Mouse (Mus musculus) macrophage (primary cell): ENCODE data around the gene Sarm1. TPM values are rescaled to one million over a fixed set of nuclear protein-coding genes. Genes with fewer than 3 reads are reported as not detected.

Source experiments
- H3K27ac ChIP-seq: fragments of 350-480 bp; formaldehyde crosslinking; 2 replicates; pipeline ENCODE4 v1.9.0; 2021
- H3K36me3 ChIP-seq: fragments of 350-480 bp; formaldehyde crosslinking; 2 replicates; pipeline ENCODE4 v1.9.0; 2021; ENCODE audit errors: inconsistent target
- H3K4me3 ChIP-seq: fragments of 350-480 bp; formaldehyde crosslinking; 2 replicates; pipeline ENCODE4 v1.9.0; 2021; ENCODE audit errors: inconsistent target
- H3K79me2 ChIP-seq: fragments of 350-480 bp; formaldehyde crosslinking; 2 replicates; pipeline ENCODE4 v1.9.0; 2021; ENCODE audit errors: inconsistent target
- WGBS: methylation state at CpG from one replicate; pipeline ENCODE4 v1.1.7; 2026; ENCODE audit warnings: inconsistent platforms; ENCODE audit not compliant: missing documents; 5-methylcytosine and 5-hydroxymethylcytosine counted together
- polyA plus RNA-seq: library from polyadenylated mRNA; stranded (reverse); fragments of 250-400 nt; gene quantifications from 3 replicates; pipeline ENCODE4 v1.2.4, GENCODE M21; 2018; ENCODE audit warnings: inconsistent platforms

Gene Sarm1
- polyA plus RNA-seq, 1 experiment from 2014 or later, result 0.16 TPM

DNA sequence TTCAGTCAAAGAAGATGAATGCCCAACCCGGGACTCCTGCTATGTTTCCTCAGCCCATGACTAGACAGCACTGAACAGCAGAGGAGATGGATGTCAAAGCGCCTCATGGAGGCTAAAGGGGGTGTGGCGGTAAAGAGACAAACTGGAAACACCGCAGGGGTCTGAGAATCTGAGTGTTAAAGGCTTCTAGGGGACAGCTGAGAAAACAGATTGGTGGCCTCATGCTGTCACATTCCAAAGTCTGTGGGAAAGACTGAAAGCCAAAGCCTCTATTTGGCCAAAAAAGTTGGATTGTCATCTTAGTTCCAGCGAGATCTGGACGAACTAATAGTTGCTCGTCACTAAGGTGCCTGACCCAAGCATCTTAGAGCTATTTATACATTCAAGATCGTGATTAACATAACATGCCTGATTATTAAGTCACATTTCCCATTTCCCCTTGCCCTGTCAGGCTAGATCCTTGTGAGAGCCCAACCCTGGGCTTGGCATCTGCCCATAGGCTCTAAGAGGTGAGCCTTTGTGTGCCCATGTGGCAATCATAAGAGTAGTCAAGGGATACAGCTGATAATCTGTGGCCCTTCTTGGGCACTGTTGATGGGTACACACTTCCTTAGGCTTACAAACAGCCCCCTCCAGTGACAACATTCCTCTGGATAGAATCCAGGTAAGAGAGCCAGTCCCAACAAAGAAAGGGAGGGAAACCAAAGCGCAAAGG is 25.8 kb upstream of the Sarm1 start:
- H3K4me3 ChIP-seq, result no peak overlapping the region
- peaks cover 88% of the 10 kb centered on the region for H3K36me3 ChIP-seq
- H3K79me2 ChIP-seq, result no peaks in the 10 kb centered on the region
- H3K27ac ChIP-seq, result no peak overlapping the region
- WGBS, result 95% methylated on average over 9 of the region's 9 CpGs

DNA sequence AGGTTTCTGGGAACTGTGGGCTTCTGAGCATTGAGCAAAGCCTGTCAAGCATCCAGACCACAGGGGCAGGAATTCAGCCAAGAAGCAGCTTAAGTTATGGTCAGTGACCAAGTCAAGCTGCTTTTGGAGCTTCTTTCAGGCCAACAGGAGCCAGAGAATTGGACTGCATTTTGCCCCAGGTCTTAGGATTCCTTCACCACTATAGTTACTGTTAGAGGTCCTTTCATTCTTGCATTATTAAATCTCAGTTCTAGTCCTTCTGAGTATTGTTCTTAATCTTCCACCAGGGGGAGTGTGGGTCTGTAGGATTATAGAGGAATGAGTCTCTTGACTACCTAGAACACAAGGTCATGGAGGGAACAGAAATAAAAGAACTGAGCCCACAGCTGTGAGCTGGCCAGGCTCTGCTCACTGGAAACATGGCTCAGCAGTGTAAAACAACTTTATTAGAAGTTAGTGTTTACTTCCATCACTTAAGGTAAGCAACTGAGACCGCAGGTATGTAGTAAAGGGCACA is 25.0 kb upstream of the Sarm1 start:
- H3K27ac ChIP-seq, result no peak overlapping the region
- 90% methylated on average over 1 of the region's 1 CpGs for WGBS
- H3K79me2 ChIP-seq, result no peaks in the 10 kb centered on the region
- peaks cover 89% of the 10 kb centered on the region for H3K36me3 ChIP-seq
- no peak overlapping the region for H3K4me3 ChIP-seq

DNA sequence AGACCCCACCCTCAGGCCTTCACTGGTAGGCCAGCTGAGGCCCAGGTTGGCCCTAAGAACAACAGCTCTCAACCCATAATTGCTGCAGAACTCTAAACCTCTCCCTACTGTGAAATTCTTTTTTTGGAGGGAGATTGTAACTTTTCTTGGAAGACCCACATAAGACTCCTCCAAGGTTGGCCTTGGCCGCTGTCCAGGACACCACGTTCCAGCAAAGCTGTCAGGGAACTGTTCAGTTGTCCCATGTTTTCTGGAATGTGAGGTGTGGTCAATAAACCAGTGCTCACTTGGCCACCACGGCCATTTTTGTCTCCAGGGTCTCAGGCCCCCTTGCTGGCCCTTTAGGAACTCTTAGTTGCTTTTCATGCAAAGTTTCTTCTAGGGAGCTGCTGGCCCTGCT is 24.3 kb upstream of the Sarm1 start:
- WGBS, result 89% methylated on average over 3 of the region's 3 CpGs
- Histone ChIP-seq H3K36me3 (peaks cover 84% of the 10 kb centered on the region), H3K79me2 (no peaks in the 10 kb centered on the region), H3K4me3 (no peak overlapping the region), H3K27ac (no peak overlapping the region)

DNA sequence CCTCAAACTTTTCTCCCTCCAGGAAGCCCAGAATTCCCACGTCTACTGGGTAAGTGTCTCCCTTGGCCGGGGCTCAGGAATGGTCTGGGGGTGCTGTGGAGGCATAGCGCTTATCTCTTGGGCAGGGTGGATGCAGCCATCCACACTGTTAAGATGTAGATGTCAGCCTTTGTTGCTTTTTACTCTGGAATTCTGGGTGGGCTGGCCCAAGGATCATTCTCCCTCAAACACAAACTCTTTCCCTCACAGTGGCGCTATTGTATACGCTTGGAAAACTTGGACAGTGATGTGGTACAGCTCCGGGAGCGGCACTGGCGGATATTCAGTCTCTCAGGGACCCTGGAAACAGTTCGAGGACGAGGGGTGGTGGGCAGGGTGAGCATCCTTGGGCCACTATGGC is 21.4 kb upstream of the Sarm1 start:
- whole genome bisulfite sequencing, result 92% methylated on average over 10 of the region's 10 CpGs

DNA sequence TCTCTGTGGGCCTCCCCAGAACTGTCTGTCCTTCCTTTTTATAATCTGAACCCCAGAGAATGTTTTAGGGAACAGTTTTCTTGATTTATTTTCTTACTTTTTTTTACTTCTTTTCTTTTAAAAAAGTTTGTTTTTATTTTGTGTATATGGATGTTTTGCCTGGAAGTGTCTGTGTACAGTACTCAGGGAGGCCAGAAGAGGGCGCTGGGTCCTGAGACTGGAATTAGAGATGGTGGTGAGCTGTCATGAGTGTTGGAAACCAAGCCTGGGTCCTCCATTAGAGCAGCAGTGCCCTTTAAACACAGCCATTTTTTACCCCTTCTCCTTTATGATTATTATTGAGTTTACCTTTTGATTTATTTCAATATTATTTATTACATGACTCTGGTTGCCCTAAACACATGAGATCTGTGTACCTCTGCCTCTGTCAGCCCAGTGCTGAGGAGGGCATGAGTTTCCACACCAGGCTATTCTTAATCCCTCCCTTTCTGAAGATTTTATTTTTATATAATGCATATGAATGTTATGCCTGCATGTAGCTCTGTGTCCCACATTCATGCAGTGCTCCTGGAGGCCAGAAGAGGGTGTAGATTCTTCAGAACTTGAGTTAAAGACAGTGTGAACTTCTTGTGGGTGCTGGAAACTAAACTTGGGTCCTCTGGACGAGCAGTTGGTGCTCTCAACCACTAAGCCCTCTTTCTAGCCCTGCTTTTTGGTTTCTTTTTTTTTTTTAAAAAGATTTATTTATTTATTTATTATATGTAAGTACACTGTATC is 18.2 kb upstream of the Sarm1 start:
- H3K79me2 ChIP-seq, result peaks cover 19% of the 10 kb centered on the region
- H3K27ac ChIP-seq, result no peak overlapping the region
- 83% methylated on average over 2 of the region's 2 CpGs for WGBS
- H3K36me3 ChIP-seq, result peaks cover 43% of the 10 kb centered on the region
- no peak overlapping the region for H3K4me3 ChIP-seq

More for the DNA sequence above, 21.4 kb upstream of the Sarm1 start:
- no peak overlapping the region for H3K27ac ChIP-seq
- no peak overlapping the region for H3K4me3 ChIP-seq
- H3K36me3 ChIP-seq, result peaks cover 73% of the 10 kb centered on the region
- H3K79me2 ChIP-seq, result no peaks in the 10 kb centered on the region

DNA sequence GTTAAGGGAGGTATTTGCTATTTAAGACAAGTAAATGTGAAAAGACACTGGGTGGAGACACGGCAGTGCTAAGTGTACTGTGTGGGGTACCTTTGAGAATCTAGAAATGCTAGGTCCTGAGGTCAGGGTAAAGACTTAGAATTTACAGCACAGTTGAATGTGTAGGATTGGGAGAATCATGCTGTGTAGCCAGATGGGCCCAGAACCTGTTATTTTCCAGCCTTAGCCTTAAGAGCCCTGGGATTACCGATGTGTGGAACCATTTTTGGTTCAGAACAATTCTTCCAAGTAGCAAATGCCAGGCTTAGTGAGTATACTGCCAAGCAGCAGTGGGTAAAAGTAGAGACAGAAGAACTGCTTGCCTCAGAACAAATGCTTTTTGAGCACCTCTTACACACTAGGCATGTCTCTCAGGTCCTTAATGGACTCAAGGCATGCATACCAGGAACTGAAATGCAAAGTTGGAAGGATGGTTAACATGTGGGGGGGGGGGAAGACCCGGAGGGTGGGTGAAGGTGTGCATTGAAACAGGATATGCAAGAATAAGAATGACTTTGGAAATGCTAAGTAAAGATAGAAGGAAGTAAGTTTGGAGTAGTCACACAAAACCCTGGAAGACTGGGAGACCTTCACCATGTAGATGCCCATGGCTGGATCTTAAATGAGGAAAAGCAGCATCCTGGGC is 15.7 kb upstream of the Sarm1 start:
- peak overlapping the region; percentile 85 for H3K4me3 ChIP-seq
- H3K36me3 ChIP-seq, result peaks cover 39% of the 10 kb centered on the region
- H3K79me2 ChIP-seq, result peaks cover 21% of the 10 kb centered on the region
- H3K27ac ChIP-seq, result no peak overlapping the region; the same call in 1 of the 2 replicates
- WGBS, result 75% methylated on average over 3 of the region's 3 CpGs

DNA sequence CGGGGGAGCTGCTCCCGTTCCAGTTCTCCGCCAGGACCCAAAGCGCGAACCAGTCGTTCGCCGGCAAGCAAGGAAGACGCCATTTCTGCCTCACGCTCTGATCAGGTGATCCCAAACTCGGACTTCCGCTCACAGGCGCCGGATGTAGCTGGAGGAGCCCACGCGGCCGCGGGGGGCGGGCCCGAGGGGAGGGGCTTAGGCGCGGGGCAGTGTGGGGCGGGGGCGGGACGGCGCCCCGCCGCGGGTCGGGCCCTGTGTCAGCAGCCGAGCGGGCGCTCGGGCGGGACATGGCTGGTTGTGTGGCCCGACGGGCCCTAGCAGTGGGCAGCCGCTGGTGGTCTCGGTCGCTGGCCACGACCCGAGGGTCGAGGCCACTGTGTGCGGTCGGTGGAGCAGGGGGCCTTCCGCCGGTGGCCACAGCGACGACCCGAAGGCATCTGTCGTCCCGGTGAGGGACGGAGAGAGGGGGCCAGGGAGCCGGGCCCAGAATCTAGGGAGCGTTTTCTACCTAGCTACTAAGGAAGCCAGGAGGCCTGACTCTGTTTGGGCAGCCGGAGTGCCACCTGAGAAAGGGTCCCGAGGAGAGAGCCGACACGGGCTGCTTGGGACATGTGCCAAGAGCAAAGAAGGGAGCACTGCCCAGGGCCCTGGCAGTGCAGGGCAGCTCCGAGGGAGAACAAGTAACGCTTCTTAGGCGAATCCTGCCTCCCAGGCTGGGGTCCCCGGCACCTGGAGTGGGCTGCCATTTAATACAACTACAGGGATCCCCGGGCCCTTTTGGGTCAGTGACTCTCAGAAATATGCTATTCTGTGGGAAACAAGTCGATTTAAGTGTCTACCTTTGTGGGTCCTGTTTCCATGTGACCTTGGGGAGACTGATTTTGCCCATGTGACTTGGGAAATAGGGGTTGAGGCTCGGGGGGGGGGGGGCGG is 14.7 kb upstream of the Sarm1 start, which contains the start of the genes Tmem199 and Poldip2:
Gene Tmem199, minus strand, starts transcription at position 148 of the 933 bp plus-strand sequence.
Gene Poldip2, plus strand, starts transcription at position 169 of the 933 bp plus-strand sequence.
- H3K36me3 ChIP-seq, result peaks cover 40% of the 10 kb centered on the region
- H3K27ac ChIP-seq, result peak within 1 kb of the TSS; percentile 83
- peaks cover 21% of the 10 kb centered on the region for H3K79me2 ChIP-seq
- peak within 1 kb of the TSS; percentile 94 for H3K4me3 ChIP-seq
- 1% methylated on average over 57 of the region's 67 CpGs for WGBS

DNA sequence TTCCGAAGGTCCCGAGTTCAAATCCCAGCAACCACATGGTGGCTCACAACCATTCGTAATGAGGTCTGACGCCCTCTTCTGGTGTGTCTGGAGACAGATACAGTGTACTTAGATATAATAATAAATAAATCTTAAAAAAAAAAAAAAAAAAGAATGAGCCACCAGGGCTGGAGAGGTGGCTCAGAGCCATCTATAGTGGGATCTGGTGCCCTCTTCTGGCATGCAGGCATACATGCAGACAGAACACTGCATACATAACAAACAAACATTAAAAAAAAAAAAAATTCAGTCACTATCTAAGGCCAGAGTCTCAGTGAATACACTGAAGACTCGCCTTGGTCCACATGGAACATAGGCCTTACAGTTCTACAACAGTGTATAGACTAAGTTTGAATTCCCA is 11.6 kb upstream of the Sarm1 start:
- peaks cover 21% of the 10 kb centered on the region for H3K79me2 ChIP-seq
- WGBS, result 93% methylated on average over 5 of the region's 5 CpGs
- H3K36me3 ChIP-seq, result peaks cover 37% of the 10 kb centered on the region
- no peak overlapping the region for H3K27ac ChIP-seq
- no peak overlapping the region for H3K4me3 ChIP-seq

DNA sequence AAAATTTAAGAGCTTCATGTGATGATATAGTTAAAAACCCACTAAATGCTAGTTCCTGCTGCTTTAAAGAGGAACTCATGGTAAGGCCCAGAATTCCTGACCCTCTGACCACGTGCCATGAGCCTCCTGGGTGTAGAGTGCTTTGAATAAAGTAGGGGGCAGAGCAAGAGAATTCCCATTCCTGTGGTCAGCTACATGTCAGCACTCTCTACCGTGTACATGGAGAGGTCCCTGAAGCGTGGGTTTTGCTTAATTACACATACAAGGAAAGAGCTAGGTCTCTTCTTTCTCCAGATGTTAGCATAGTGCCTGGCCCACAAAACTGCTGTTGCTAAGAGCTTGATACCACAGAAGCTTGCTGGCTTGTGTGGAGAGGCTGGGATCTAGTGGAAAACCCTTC is 7.9 kb upstream of the Sarm1 start:
- 81% methylated on average over 3 of the region's 3 CpGs for WGBS
- Histone ChIP-seq H3K27ac (no peak overlapping the region), H3K79me2 (no peaks in the 10 kb centered on the region), H3K4me3 (no peak overlapping the region), H3K36me3 (peaks cover 37% of the 10 kb centered on the region)

DNA sequence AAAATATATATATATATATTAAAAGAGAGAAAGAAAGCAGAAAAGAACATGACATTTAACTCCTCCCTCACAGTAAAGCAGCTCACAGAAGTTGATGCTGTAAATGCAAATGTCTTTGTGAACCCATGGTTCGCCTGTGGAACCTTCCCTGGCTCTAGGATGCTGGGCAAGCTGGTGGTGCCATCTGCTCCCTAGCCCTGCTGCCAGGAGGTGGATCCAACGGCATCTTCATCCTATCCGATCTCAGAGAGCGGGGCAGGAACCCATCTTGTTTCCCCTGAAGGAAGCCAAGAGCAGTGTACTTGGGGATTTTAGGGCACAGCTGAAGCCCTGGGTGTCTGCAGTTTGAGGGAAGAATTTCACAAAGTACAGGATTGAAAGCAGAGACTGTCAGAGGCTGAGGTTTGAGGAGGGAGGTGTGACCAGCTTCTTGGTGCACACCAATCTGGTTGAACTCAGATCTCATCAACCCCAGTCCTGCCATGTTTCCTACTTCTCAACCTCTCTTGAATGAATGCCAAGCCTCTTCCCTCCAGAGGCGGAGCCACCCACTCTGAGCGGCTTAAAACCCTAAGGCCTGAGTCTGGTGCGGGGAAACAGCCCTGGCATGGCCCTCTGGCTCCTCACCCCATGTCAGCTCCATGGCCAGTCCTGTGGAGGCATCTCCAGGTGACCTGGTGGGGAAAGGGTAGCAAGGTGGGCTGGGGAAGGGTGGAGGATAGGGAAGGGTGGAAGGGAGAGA is 5.5 kb upstream of the Sarm1 start, which contains the start of gene Sebox:
Gene Sebox, plus strand, starts transcription at position 539 of the 742 bp plus-strand sequence.
- Histone ChIP-seq H3K79me2 (no peaks in the 10 kb centered on the region), H3K36me3 (peaks cover 21% of the 10 kb centered on the region), H3K4me3 (no peak within 1 kb of the TSS), H3K27ac (no peak within 1 kb of the TSS)
- whole genome bisulfite sequencing, result 63% methylated on average over 7 of the region's 7 CpGs

DNA sequence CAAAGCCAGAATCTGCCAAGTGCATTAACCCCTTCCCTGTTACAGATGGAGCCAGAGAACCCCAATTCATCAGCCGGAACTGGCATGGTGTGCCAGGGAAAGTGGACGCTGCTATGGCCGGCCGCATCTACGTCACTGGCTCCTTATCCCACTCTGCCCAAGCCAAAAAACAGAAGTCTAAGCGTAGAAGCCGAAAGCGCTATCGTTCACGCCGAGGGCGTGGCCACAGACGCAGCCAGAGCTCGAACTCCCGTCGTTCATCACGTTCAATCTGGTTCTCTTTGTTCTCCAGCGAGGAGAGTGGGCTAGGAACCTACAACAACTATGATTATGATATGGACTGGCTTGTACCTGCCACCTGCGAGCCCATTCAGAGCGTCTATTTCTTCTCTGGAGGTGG is 4.0 kb upstream of the Sarm1 start:
- Histone ChIP-seq H3K36me3 (peaks cover 6% of the 10 kb centered on the region), H3K79me2 (no peaks in the 10 kb centered on the region), H3K27ac (no peak overlapping the region), H3K4me3 (no peak overlapping the region)
- WGBS, result 60% methylated on average over 12 of the region's 20 CpGs

DNA sequence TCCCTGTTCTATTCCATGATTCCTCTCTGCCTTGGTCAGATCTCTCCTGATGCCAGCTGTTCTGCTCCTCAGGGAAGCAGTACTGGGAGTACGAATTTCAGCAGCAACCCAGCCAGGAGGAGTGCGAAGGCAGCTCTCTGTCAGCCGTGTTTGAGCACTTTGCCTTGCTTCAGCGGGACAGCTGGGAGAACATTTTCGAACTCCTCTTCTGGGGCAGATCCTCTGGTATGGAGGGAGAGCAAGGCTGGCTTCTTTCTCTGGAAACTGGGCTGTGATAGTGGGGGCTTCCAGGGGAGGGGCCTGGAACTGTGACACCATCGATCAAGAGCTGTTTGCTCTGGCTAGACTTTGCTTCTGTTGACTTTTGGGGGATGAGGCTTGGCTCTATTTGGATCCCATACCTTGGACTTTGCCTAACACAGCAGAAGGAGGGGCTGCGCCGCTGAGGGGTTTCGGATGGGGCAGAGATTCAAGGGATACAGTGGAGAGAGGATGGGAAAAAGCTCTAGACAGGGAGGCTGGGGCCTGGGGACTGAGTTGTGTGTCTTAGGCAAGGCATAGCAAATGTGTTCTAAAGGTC is 3.2 kb upstream of the Sarm1 start:
- H3K4me3 ChIP-seq, result no peak overlapping the region
- H3K79me2 ChIP-seq, result no peaks in the 10 kb centered on the region
- no peaks in the 10 kb centered on the region for H3K36me3 ChIP-seq
- no peak overlapping the region for H3K27ac ChIP-seq
- 88% methylated on average over 9 of the region's 9 CpGs for WGBS

DNA sequence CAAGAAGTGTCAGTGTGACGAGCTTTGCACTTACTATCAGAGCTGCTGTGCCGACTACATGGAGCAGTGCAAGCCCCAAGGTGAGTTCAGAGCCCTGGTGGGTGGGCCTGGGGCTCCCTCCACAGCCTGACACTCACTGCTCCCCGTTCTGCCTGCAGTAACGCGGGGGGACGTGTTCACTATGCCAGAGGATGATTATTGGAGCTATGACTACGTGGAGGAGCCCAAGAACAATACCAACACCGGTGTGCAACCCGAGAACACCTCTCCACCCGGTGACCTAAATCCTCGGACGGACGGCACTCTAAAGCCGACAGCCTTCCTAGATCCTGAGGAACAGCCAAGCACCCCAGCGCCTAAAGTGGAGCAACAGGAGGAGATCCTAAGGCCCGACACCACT is 2.0 kb upstream of the Sarm1 start:
- H3K27ac ChIP-seq, result no peak overlapping the region
- no peak overlapping the region for H3K4me3 ChIP-seq
- H3K79me2 ChIP-seq, result no peaks in the 10 kb centered on the region
- 71% methylated on average over 16 of the region's 16 CpGs for WGBS
- H3K36me3 ChIP-seq, result no peaks in the 10 kb centered on the region
